Mouse (Mus musculus): ENCODE results near the gene Tmem169. TPM values are rescaled to one million over a fixed set of nuclear protein-coding genes. Genes with fewer than 3 reads are reported as not detected.
"Not testable (repeated sequence)": the region's sequence is repeated elsewhere in the genome, so short reads cannot be mapped to it uniquely, and the experiment has no call there.

Gene Tmem169
- polyA plus RNA-seq (2015; fragmentation: Nextera tagmentation; extraction: Ambion mirVana) = 0.79 and 0.96 TPM in 2 replicates

DNA sequence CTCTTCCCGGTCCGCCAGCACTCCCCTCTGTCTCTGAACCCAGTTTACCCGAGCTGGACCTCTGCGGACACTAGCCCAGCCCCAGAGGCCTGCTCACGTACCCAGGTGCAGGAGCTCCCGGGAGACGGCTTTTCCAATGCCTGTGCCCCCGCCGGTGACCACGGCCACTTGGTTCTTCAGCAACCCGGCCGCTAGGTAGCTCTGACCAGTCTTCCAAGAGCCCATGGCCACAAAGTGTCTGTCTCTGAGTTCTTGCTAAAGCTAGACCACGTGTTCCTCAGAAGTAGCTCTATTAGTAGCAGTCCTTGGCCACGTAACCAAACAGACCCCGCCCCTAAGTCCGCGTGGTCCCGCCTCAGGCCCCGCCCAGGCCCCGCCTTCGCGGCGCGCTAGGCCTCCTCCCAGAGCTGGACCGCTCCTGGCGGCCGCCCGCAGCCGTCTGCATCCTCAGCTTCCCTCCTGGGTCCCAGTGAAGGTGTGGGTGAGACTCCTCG, at the start of gene Tmem169, which contains the start of gene Pecr:
Tmem169 (plus strand) TSS at position 378 of the 494 bp plus-strand sequence.
Pecr (minus strand) TSS at position 323 of the 494 bp plus-strand sequence.
- H3K4me3 ChIP-seq (replicated peaks) = peak within 1 kb of the TSS; percentile 65
- peaks cover 29% of the 10 kb centered on the region for H3K4me1 ChIP-seq (replicated peaks)
- peaks cover 27% of the 10 kb centered on the region for H3K27me3 ChIP-seq
- H3K27ac ChIP-seq (replicated peaks) = no peak within 1 kb of the TSS; the same call in 1 of the 2 replicates
- H3K4me2 ChIP-seq = peak within 1 kb of the TSS; percentile 92
- H3K9ac ChIP-seq = peak within 1 kb of the TSS; percentile 64
- H3K36me3 ChIP-seq (replicated peaks) = no peaks in the 10 kb centered on the region
- under 1% methylated on average over 30 of the region's 30 CpGs for WGBS (ENCODE audit: insufficient replicate concordance)
- H3K9me3 ChIP-seq (replicated peaks) = no peaks in the 10 kb centered on the region
- ATAC-seq (ENCODE audit: insufficient read depth) = peak; percentile 96

DNA sequence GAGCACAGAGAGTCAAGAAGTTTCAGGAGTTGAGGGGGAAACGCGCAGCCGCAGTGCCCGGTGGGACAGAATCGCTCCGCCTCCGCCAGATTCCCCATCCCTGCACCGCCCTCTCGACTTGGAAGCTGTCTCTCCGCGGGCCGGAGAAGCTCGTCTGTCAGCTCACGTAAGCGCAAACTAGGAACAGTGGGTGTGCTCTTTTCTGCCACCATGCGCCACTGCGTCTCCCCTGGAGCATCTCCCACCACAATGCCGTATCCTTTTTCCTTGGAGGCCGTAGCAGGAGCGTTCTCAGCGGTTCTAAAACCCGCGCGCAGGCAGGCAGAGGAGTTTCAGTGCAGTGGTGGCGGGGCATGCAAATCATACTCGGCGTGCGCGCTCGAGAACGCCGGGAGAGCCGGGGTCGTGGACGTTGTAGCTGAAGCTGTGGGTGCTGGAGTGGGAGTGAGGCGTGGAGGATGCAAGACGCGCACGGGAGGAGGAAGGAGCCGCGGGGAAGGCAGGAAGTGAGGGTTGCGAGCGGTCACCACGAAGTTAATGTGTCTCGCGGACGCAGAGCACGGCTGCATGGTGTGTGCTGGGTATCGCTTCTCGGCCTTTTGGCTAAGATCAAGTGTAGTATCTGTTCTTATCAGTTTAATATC, 47.7 kb upstream of the Tmem169 start:
- peak overlapping the region; percentile 66 for H3K4me2 ChIP-seq
- WGBS (ENCODE audit: insufficient replicate concordance) = under 1% methylated on average over 37 of the region's 50 CpGs
- not testable (repeated sequence) for H3K9me3 ChIP-seq (replicated peaks); H3K9ac ChIP-seq; H3K4me1 ChIP-seq (replicated peaks); H3K36me3 ChIP-seq (replicated peaks)
- peak overlapping the region; percentile 51; the same call in 1 of the 2 replicates for H3K27ac ChIP-seq (replicated peaks)
- H3K4me3 ChIP-seq (replicated peaks) = peak overlapping the region; percentile 51
- ATAC-seq (ENCODE audit: insufficient read depth) = peak; percentile 77
- H3K27me3 ChIP-seq = peaks cover 47% of the 10 kb centered on the region

DNA sequence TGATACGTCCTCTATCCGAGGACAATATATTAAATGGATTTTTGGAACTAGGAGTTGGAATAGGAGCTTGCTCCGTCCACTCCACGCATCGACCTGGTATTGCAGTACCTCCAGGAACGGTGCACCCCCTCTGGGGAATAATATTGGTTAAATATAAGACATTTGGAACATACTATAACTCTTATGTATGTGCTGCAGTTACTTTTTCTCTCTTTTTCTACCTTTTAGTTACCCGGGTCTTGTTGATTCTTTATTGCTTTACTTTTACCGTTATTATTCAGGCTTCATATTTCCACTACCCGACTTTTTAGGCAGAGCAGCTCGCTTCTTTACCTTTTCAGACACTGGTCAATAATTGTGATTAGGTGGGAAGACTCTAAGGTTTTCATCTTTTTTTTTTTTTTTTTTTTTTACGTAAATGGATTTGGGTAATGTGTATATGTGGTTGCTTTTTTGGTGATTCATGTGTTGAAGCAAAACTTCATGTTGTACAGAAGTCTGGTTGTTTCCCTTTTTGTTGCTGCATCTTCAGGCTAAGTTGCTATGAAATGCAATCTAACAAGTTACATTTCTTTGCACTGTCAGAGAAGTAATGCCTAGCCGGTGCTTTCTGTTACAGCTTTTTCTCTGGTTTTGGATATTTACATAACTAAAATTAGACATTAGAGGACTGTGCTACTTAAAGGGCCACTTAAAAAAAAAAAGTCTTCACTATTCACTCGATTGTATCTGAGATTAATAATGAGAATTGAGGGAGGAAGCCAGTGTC, 47.0 kb upstream of the Tmem169 start:
- H3K27me3 ChIP-seq = peaks cover 47% of the 10 kb centered on the region
- H3K9ac ChIP-seq = no peak overlapping the region
- no peak overlapping the region; the same call in 1 of the 2 replicates for H3K4me2 ChIP-seq
- no peaks in the 10 kb centered on the region for H3K9me3 ChIP-seq (replicated peaks)
- no peaks in the 10 kb centered on the region for H3K36me3 ChIP-seq (replicated peaks)
- WGBS (ENCODE audit: insufficient replicate concordance) = 1% methylated on average over 13 of the region's 13 CpGs
- H3K27ac ChIP-seq (replicated peaks) = no peak overlapping the region
- ATAC-seq (ENCODE audit: insufficient read depth) = peak; percentile 84
- H3K4me1 ChIP-seq (replicated peaks) = peaks cover 10% of the 10 kb centered on the region
- H3K4me3 ChIP-seq (replicated peaks) = no peak overlapping the region

DNA sequence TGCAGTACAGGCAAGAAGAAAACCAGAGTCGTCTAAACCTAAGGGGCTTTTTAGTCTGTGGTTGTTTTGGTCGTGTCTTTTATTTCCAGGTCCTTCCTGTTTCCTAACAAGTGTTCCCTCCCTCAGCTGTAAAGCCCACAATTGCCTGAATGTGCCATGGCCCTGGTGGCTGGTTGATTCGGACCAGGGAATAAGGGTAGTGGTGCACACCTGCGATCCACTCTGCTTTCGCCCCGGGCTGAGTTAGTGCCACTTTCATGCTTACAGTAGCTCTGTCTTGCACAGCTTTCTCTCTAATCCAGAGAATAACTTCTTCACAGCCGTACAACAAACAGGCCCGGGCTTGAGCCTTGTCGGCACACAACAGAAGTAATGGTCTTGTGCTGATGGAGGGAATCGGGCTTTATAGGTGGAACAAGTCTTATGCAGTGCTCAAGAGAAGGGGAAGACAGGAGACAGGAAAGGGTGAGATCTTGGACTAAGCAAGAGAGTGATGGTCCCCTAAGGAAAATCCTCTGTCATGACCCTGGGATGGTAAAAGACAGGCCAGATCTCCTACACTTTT, 46.1 kb upstream of the Tmem169 start:
- H3K4me2 ChIP-seq = no peak overlapping the region
- peaks cover 10% of the 10 kb centered on the region for H3K4me1 ChIP-seq (replicated peaks)
- no peak for ATAC-seq (ENCODE audit: insufficient read depth)
- H3K9ac ChIP-seq = no peak overlapping the region
- peaks cover 44% of the 10 kb centered on the region for H3K27me3 ChIP-seq
- H3K36me3 ChIP-seq (replicated peaks) = no peaks in the 10 kb centered on the region
- 51% methylated on average over 10 of the region's 10 CpGs for WGBS (ENCODE audit: insufficient replicate concordance)
- no peak overlapping the region for H3K4me3 ChIP-seq (replicated peaks)
- no peaks in the 10 kb centered on the region for H3K9me3 ChIP-seq (replicated peaks)
- no peak overlapping the region for H3K27ac ChIP-seq (replicated peaks)

DNA sequence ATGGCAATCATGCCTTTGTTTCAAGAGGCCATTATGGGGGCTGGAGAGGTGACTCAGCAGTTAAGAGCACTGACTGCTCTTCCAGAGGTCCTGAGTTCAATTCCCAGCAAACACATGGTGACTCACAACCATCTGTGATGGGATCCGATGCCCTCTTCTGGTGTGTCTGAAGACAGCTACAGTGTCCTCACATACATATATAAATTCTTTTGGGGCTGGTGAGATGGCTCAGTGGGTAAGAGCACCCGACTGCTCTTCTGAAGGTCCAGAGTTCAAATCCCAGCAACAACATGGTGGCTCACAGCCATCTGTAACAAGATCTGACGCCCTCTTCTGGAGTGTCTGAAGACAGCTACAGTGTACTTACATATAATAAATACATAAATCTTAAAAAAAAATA, 45.1 kb upstream of the Tmem169 start:
- peaks cover 41% of the 10 kb centered on the region for H3K27me3 ChIP-seq
- H3K36me3 ChIP-seq (replicated peaks); H3K4me3 ChIP-seq (replicated peaks); H3K9me3 ChIP-seq (replicated peaks); H3K4me2 ChIP-seq; ATAC-seq (ENCODE audit: insufficient read depth); H3K9ac ChIP-seq; H3K27ac ChIP-seq (replicated peaks): not testable (repeated sequence)
- peaks cover 16% of the 10 kb centered on the region for H3K4me1 ChIP-seq (replicated peaks)
- WGBS (ENCODE audit: insufficient replicate concordance) = 55% methylated on average over 3 of the region's 3 CpGs

DNA sequence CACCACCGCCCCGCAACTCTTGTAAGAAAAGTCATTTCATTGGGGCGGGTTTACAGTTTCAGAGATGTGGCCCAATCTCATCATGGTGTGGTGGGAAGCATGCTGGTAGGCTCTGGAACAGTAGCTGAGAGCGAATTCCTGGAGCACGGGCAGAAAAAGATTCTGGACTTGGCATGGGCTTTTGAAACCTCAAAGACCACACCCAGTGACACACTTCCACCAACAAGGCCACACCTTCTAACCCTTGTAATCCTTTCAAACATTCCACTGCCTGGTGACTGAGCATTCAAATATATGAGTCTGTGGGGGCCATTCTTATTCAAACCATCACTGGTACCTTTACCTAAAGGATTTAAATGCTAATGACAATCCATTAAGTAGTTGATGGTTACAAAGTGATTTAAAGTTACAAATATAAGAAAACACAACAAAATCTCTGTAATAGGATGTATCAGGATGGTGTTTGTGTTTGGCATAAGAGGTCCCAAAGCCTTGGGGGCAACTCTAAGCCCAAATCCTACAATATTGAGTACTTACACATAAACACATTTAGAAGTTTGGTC, 41.5 kb upstream of the Tmem169 start:
- Histone ChIP-seq H3K36me3 (replicated peaks) (no peaks in the 10 kb centered on the region), H3K4me1 (replicated peaks) (peaks cover 14% of the 10 kb centered on the region), H3K9me3 (replicated peaks) (no peaks in the 10 kb centered on the region), H3K4me2 (no peak overlapping the region), H3K4me3 (replicated peaks) (no peak overlapping the region), H3K9ac (no peak overlapping the region), H3K27me3 (peaks cover 9% of the 10 kb centered on the region), H3K27ac (replicated peaks) (no peak overlapping the region)
- ATAC-seq (ENCODE audit: insufficient read depth) = no peak
- WGBS (ENCODE audit: insufficient replicate concordance) = 71% methylated on average over 5 of the region's 5 CpGs

DNA sequence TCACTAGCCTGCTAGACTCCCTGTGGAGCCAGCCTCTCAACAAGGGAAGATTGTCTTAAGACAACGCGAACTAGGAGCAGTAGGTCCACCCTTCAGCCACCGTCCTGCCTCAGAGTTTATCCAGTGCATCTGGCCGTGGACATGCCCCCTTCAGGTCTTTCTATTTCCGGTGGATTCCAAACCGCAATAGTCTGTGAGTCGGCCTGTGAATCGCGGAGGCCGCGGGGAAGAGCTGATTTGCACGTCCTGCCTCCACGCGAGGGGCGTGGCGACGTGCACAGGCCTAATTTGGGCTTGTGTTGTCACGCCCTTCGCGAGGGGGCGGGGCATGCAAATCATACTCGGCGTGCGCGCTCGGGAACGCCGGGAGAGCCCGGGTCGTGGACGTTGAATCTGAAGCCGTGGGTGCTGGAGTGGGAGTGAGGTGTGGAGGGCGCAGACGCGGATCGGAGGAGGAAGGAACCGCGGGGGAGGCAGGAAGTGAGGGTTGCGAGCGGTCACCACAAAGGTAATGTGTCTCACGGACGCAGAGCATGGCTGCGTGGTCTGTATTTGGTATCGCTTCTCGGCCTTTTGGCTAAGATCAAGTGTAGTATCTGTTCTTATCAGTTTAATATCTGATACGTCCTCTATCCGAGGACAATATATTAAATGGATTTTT, 40.4 kb upstream of the Tmem169 start:
- peaks cover 6% of the 10 kb centered on the region for H3K4me1 ChIP-seq (replicated peaks)
- peak overlapping the region; percentile 55 for H3K4me3 ChIP-seq (replicated peaks)
- H3K4me2 ChIP-seq = peak overlapping the region; percentile 81
- H3K27ac ChIP-seq (replicated peaks) = peak overlapping the region; percentile 92
- no peaks in the 10 kb centered on the region for H3K9me3 ChIP-seq (replicated peaks)
- H3K27me3 ChIP-seq = no peaks in the 10 kb centered on the region
- ATAC-seq (ENCODE audit: insufficient read depth) = peak; percentile 85
- under 1% methylated on average over 47 of the region's 47 CpGs for WGBS (ENCODE audit: insufficient replicate concordance)
- H3K36me3 ChIP-seq (replicated peaks) = no peaks in the 10 kb centered on the region
- H3K9ac ChIP-seq = peak overlapping the region; percentile 70

DNA sequence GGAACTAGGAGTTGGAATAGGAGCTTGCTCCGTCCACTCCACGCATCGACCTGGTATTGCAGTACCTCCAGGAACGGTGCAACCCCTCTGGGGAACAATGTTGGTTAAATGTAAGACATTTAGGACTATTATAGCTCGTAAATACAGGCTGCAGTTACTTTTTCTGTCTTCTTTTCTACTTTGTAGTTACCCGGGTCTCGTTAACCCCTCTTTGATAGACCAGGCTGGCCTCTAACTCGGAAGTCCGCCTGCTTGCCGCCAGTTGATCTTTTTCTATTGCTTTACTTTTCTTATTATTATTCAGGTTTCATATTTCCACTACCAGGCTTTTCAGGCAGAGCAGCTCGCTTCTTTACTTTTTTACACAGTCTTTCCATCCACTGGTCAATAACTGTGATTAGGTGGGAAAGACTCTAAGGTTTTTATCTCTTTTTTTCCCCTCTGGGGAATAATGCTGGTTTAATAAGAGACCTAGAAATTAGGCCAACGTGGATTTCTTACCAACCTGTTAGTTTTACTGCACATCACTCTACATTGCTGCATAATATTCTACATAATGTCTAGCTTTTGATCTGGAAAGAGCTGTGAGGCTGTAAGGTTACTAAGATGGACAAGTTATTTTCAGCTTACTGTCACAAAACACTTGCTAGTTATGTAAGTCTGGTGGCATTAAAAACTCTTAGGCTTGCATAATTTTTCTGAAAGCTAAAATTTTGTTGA, 39.7 kb upstream of the Tmem169 start:
- Histone ChIP-seq H3K4me3 (replicated peaks) (peak overlapping the region; percentile 55; the same call in 1 of the 2 replicates), H3K36me3 (replicated peaks) (no peaks in the 10 kb centered on the region), H3K4me1 (replicated peaks) (peaks cover 6% of the 10 kb centered on the region), H3K27ac (replicated peaks) (peak overlapping the region; percentile 92), H3K9me3 (replicated peaks) (no peaks in the 10 kb centered on the region), H3K27me3 (no peaks in the 10 kb centered on the region), H3K9ac (peak overlapping the region; percentile 70; the same call in 1 of the 2 replicates), H3K4me2 (peak overlapping the region; percentile 81)
- ATAC-seq (ENCODE audit: insufficient read depth) = peak; percentile 88
- under 1% methylated on average over 12 of the region's 12 CpGs for WGBS (ENCODE audit: insufficient replicate concordance)

DNA sequence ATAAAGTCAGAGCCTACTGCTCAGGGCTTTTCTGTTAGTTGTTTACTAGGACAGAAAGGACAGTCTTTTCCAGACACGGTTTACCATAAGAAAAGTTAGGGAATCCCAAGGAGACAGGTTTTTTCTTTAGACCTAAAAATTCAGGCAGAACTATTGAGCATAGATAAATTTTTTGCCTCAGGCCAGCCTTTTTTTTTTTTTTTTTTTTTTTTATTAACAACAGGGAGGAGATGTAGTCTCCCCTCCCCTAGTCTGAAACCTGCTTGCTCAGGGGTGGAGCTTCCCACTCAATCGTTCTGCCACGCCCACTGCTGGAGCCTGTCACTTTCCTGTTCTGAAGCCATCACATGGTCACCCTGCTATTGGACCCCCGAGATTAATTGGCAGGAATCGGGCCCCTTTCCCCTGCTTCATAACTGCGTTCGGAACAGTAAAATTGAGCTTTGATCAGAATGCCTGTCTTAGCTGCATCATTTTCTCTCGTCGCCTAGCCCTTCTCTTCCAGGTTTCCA, 35.9 kb upstream of the Tmem169 start:
- H3K27ac ChIP-seq (replicated peaks); ATAC-seq (ENCODE audit: insufficient read depth); H3K9me3 ChIP-seq (replicated peaks); H3K4me1 ChIP-seq (replicated peaks); H3K4me2 ChIP-seq; H3K27me3 ChIP-seq; H3K9ac ChIP-seq; H3K4me3 ChIP-seq (replicated peaks); H3K36me3 ChIP-seq (replicated peaks): not testable (repeated sequence)
- 47% methylated on average over 9 of the region's 9 CpGs for WGBS (ENCODE audit: insufficient replicate concordance)

DNA sequence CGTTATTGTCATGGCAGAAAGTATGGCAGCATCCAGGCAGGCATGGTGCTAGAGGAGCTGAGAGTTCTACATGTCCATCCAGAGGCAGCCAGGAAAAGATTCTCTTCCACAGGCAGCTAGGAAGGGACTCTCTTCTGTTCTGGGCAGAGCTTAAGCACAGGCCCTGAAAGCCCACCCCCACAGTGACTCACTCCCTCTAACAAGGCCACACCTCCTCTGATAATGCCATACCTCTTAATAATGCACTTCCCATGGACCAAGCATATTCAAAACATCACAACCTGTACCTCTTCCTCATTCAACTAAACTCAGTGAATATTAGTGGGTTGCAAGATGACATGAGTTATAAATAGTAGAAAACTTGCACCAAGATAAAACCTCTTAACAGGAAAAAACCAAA, 32.4 kb upstream of the Tmem169 start:
- H3K9ac ChIP-seq = no peak overlapping the region

More for the DNA sequence above, 32.4 kb upstream of the Tmem169 start:
- H3K36me3 ChIP-seq (replicated peaks) = no peaks in the 10 kb centered on the region
- H3K4me2 ChIP-seq = no peak overlapping the region
- ATAC-seq (ENCODE audit: insufficient read depth) = no peak
- 73% methylated on average over 1 of the region's 1 CpGs for WGBS (ENCODE audit: insufficient replicate concordance)
- no peak overlapping the region for H3K4me3 ChIP-seq (replicated peaks)
- H3K27me3 ChIP-seq = no peaks in the 10 kb centered on the region
- H3K9me3 ChIP-seq (replicated peaks) = no peaks in the 10 kb centered on the region
- peaks cover 24% of the 10 kb centered on the region for H3K4me1 ChIP-seq (replicated peaks)
- no peak overlapping the region for H3K27ac ChIP-seq (replicated peaks)
